8 mouse cellular contexts compared by ENCODE assay signal in genomic region chr16:17510143-17510542, GRCm38 (mm10). TPM values are rescaled to one million over a fixed set of nuclear protein-coding genes. Genes with fewer than 3 reads are reported as not detected.
A peak's percentile ranks its signal among the peaks of the same experiment; 100 is the strongest.
DNase-seq lines count a peak whose midpoint lies in the region; ATAC-seq lines count a peak whose summit lies in the region.

No protein-coding gene starts in this region.

- peaks cover 25% of the 10 kb centered on the region for H3K36me3 ChIP-seq in kidney, embryonic 16.5 days (ENCODE audit: insufficient read depth, low read length)
- H3K36me3 ChIP-seq in embryonic facial prominence, embryonic 13.5 days, result peaks cover 43% of the 10 kb centered on the region
- peaks cover 13% of the 10 kb centered on the region; the same call in 1 of the 2 replicates for H3K36me3 ChIP-seq in hindbrain, embryonic 16.5 days (ENCODE audit: control insufficient read depth, insufficient read depth, low read length)
- peaks cover 28% of the 10 kb centered on the region for H3K36me3 ChIP-seq in midbrain, embryonic 15.5 days (replicated peaks)

- H3K9ac ChIP-seq in kidney, embryonic 16.5 days (replicated peaks; ENCODE audit: low read length), result peak overlapping the region; percentile 89; the same call in 1 of the 2 replicates
- H3K9ac ChIP-seq in embryonic facial prominence, embryonic 13.5 days, result peak overlapping the region; percentile 88; the same call in 1 of the 2 replicates
- H3K9ac ChIP-seq in hindbrain, embryonic 16.5 days (ENCODE audit: low read depth, low read length), result no peak overlapping the region
- H3K9ac ChIP-seq in midbrain, embryonic 15.5 days, result no peak overlapping the region

- DNase-seq in kidney, adult 9 months, result no peak
- DNase-seq in adrenal gland, postnatal 10 days, result no peak
- no peak for DNase-seq in urinary bladder, postnatal 10 days (ENCODE audit: low spot score)

- H3K27ac ChIP-seq in kidney, embryonic 16.5 days (ENCODE audit: low read length), result peak overlapping the region; percentile 50; the same call in 1 of the 2 replicates
- no peak overlapping the region for H3K27ac ChIP-seq in embryonic facial prominence, embryonic 13.5 days
- H3K27ac ChIP-seq in hindbrain, embryonic 16.5 days (ENCODE audit: low read depth, low read length), result no peak overlapping the region
- H3K27ac ChIP-seq in midbrain, embryonic 15.5 days, result no peak overlapping the region

- 95% methylated on average over 2 of the region's 2 CpGs for WGBS in kidney, embryonic 16.5 days
- 97% methylated on average over 2 of the region's 2 CpGs for WGBS in embryonic facial prominence, embryonic 13.5 days
- WGBS in hindbrain, embryonic 16.5 days, result 96% methylated on average over 2 of the region's 2 CpGs
- WGBS in midbrain, embryonic 15.5 days, result 97% methylated on average over 2 of the region's 2 CpGs

- no peak for ATAC-seq in kidney, embryonic 16.5 days (ENCODE audit: low FRiP score, low TSS enrichment)
- ATAC-seq in embryonic facial prominence, embryonic 13.5 days (ENCODE audit: insufficient number of reproducible peaks, insufficient read depth, low FRiP score, low TSS enrichment, low read depth), result no peak
- ATAC-seq in hindbrain, embryonic 16.5 days, result no peak
- no peak for ATAC-seq in midbrain, embryonic 15.5 days (replicated peaks)
- no peak for ATAC-seq in megakaryocyte progenitor cell, adult 5-6 weeks (replicated peaks; ENCODE audit: poor library complexity)

- H3K4me3 ChIP-seq in kidney, embryonic 16.5 days (ENCODE audit: low read length), result peak overlapping the region; percentile 79; the same call in 1 of the 2 replicates
- peak overlapping the region; percentile 82 for H3K4me3 ChIP-seq in embryonic facial prominence, embryonic 13.5 days
- no peak overlapping the region; the same call in 1 of the 2 replicates for H3K4me3 ChIP-seq in hindbrain, embryonic 16.5 days (ENCODE audit: low read length)
- peak overlapping the region; percentile 86; the same call in 1 of the 2 replicates for H3K4me3 ChIP-seq in midbrain, embryonic 15.5 days

- no peaks in the 10 kb centered on the region for H3K27me3 ChIP-seq in kidney, embryonic 16.5 days (ENCODE audit: insufficient read depth, low read length)
- no peaks in the 10 kb centered on the region for H3K27me3 ChIP-seq in embryonic facial prominence, embryonic 13.5 days
- no peaks in the 10 kb centered on the region for H3K27me3 ChIP-seq in hindbrain, embryonic 16.5 days (replicated peaks; ENCODE audit: control insufficient read depth, insufficient read depth, low read length)
- no peaks in the 10 kb centered on the region for H3K27me3 ChIP-seq in midbrain, embryonic 15.5 days (replicated peaks)

- no peaks in the 10 kb centered on the region for H3K9me3 ChIP-seq in kidney, embryonic 16.5 days (ENCODE audit: low read length)
- no peaks in the 10 kb centered on the region for H3K9me3 ChIP-seq in embryonic facial prominence, embryonic 13.5 days
- no peaks in the 10 kb centered on the region for H3K9me3 ChIP-seq in hindbrain, embryonic 16.5 days (ENCODE audit: control insufficient read depth, low read length)
- H3K9me3 ChIP-seq in midbrain, embryonic 15.5 days, result no peaks in the 10 kb centered on the region

- H3K4me1 ChIP-seq in kidney, embryonic 16.5 days (ENCODE audit: insufficient read depth, low read length), result peaks cover 13% of the 10 kb centered on the region
- H3K4me1 ChIP-seq in embryonic facial prominence, embryonic 13.5 days, result peaks cover 11% of the 10 kb centered on the region
- peaks cover 14% of the 10 kb centered on the region for H3K4me1 ChIP-seq in hindbrain, embryonic 16.5 days (ENCODE audit: control insufficient read depth, insufficient read depth, low read depth, low read length)
- peaks cover 20% of the 10 kb centered on the region for H3K4me1 ChIP-seq in midbrain, embryonic 15.5 days

- H3K4me2 ChIP-seq in kidney, embryonic 16.5 days (replicated peaks; ENCODE audit: low read depth, low read length), result peak overlapping the region; percentile 78
- peak overlapping the region; percentile 83 for H3K4me2 ChIP-seq in embryonic facial prominence, embryonic 13.5 days
- H3K4me2 ChIP-seq in hindbrain, embryonic 16.5 days (ENCODE audit: low read length), result peak overlapping the region; percentile 66
- peak overlapping the region; percentile 73 for H3K4me2 ChIP-seq in midbrain, embryonic 15.5 days

RNA-seq across cellular contexts. Expression of gene Lztr1, which starts 1.7 kb away (rescaled TPM):
- polyA plus RNA-seq in kidney, embryonic 16.5 days (2015; fragmentation: Nextera tagmentation; extraction: Ambion mirVana), result 102 and 113 TPM in 2 replicates
- 98.5 and 119 TPM in 2 replicates for polyA plus RNA-seq in embryonic facial prominence, embryonic 13.5 days (2015; fragmentation: Nextera tagmentation; extraction: Ambion mirVana)
- polyA plus RNA-seq in hindbrain, embryonic 16.5 days (2015; fragmentation: Nextera tagmentation; extraction: Ambion mirVana), result 140 and 149 TPM in 2 replicates
- 146 and 164 TPM in 2 replicates for polyA plus RNA-seq in midbrain, embryonic 15.5 days (2015; fragmentation: Nextera tagmentation; extraction: Ambion mirVana)
- total RNA-seq in megakaryocyte progenitor cell, adult 5-6 weeks (2015), result 25.1 and 25.7 TPM in 2 replicates
- total RNA-seq in megakaryocyte progenitor cell, adult 5-6 weeks (2017), result 29.5 and 40.4 TPM in 2 replicates
- 10 to 100 TPM; 60.1 to 70.9 TPM for total RNA-seq in adrenal gland, postnatal 10 days (2021)

RNA-seq across cellular contexts. Expression of gene Aifm3, which starts 20.7 kb away (rescaled TPM):
- polyA plus RNA-seq in kidney, embryonic 16.5 days (2015; fragmentation: Nextera tagmentation; extraction: Ambion mirVana), result 3.4 and 3.6 TPM in 2 replicates
- 1.1 and 2.0 TPM in 2 replicates for polyA plus RNA-seq in embryonic facial prominence, embryonic 13.5 days (2015; fragmentation: Nextera tagmentation; extraction: Ambion mirVana)
- 13.4 and 14.8 TPM in 2 replicates for polyA plus RNA-seq in hindbrain, embryonic 16.5 days (2015; fragmentation: Nextera tagmentation; extraction: Ambion mirVana)
- 16.8 and 17.9 TPM in 2 replicates for polyA plus RNA-seq in midbrain, embryonic 15.5 days (2015; fragmentation: Nextera tagmentation; extraction: Ambion mirVana)
- not detected in 2 replicates for total RNA-seq in megakaryocyte progenitor cell, adult 5-6 weeks (2015)
- not detected in 2 replicates for total RNA-seq in megakaryocyte progenitor cell, adult 5-6 weeks (2017)
- total RNA-seq in adrenal gland, postnatal 10 days (2021), result 1 to 10 TPM; 3.6 to 4.5 TPM

RNA-seq across cellular contexts. Expression of gene Thap7, which starts 20.8 kb away (rescaled TPM):
- polyA plus RNA-seq in kidney, embryonic 16.5 days (2015; fragmentation: Nextera tagmentation; extraction: Ambion mirVana), result 61.1 and 61.5 TPM in 2 replicates
- 72.5 and 75.2 TPM in 2 replicates for polyA plus RNA-seq in embryonic facial prominence, embryonic 13.5 days (2015; fragmentation: Nextera tagmentation; extraction: Ambion mirVana)
- polyA plus RNA-seq in hindbrain, embryonic 16.5 days (2015; fragmentation: Nextera tagmentation; extraction: Ambion mirVana), result 65.1 and 65.8 TPM in 2 replicates
- 60.4 and 65.3 TPM in 2 replicates for polyA plus RNA-seq in midbrain, embryonic 15.5 days (2015; fragmentation: Nextera tagmentation; extraction: Ambion mirVana)
- 8.9 and 11.8 TPM in 2 replicates for total RNA-seq in megakaryocyte progenitor cell, adult 5-6 weeks (2015)
- 26.4 and 28.9 TPM in 2 replicates for total RNA-seq in megakaryocyte progenitor cell, adult 5-6 weeks (2017)
- 10 to 100 TPM; 27.1 to 28.4 TPM for total RNA-seq in adrenal gland, postnatal 10 days (2021)

RNA-seq across cellular contexts. Expression of gene Lrrc74b, which starts 50.9 kb away (rescaled TPM):
- polyA plus RNA-seq in kidney, embryonic 16.5 days (2015; fragmentation: Nextera tagmentation; extraction: Ambion mirVana), result 0.18 and 0.20 TPM in 2 replicates
- polyA plus RNA-seq in embryonic facial prominence, embryonic 13.5 days (2015; fragmentation: Nextera tagmentation; extraction: Ambion mirVana), result not detected in 2 replicates
- polyA plus RNA-seq in hindbrain, embryonic 16.5 days (2015; fragmentation: Nextera tagmentation; extraction: Ambion mirVana), result 1.7 and 1.8 TPM in 2 replicates
- polyA plus RNA-seq in midbrain, embryonic 15.5 days (2015; fragmentation: Nextera tagmentation; extraction: Ambion mirVana), result 1.3 TPM in 2 replicates
- 0.15 TPM in 1 of 2 replicates, not detected in the other for total RNA-seq in megakaryocyte progenitor cell, adult 5-6 weeks (2015)
- not detected in 2 replicates for total RNA-seq in megakaryocyte progenitor cell, adult 5-6 weeks (2017)
- total RNA-seq in adrenal gland, postnatal 10 days (2021), result under 1 TPM; 0.48 to 0.58 TPM

RNA-seq across cellular contexts. Expression of gene P2rx6, which starts 51.5 kb away (rescaled TPM):
- 1.2 TPM in 2 replicates for polyA plus RNA-seq in kidney, embryonic 16.5 days (2015; fragmentation: Nextera tagmentation; extraction: Ambion mirVana)
- polyA plus RNA-seq in embryonic facial prominence, embryonic 13.5 days (2015; fragmentation: Nextera tagmentation; extraction: Ambion mirVana), result 0.08 and 0.32 TPM in 2 replicates
- 3.0 and 3.2 TPM in 2 replicates for polyA plus RNA-seq in hindbrain, embryonic 16.5 days (2015; fragmentation: Nextera tagmentation; extraction: Ambion mirVana)
- polyA plus RNA-seq in midbrain, embryonic 15.5 days (2015; fragmentation: Nextera tagmentation; extraction: Ambion mirVana), result 2.3 and 3.1 TPM in 2 replicates
- not detected in 2 replicates for total RNA-seq in megakaryocyte progenitor cell, adult 5-6 weeks (2015)
- not detected in 2 replicates for total RNA-seq in megakaryocyte progenitor cell, adult 5-6 weeks (2017)
- under 1 TPM; 0.69 to 0.97 TPM for total RNA-seq in adrenal gland, postnatal 10 days (2021)

Comparison
In these comparisons a context has a peak if more than half of its experiments do, and no peak if none do; other contexts are left out.
1. H3K9ac ChIP-seq: peak in kidney, embryonic 16.5 days (single experiment) and embryonic facial prominence, embryonic 13.5 days (single experiment); none in hindbrain, embryonic 16.5 days (single experiment) and midbrain, embryonic 15.5 days (single experiment).
2. Peak in every context shown above with its lines, with median percentiles within 50 percentile points of each other: H3K4me2 ChIP-seq.